Mouse (Mus musculus): ENCODE results near the gene Olfr196. TPM values are rescaled to one million over a fixed set of nuclear protein-coding genes. Genes with fewer than 3 reads are reported as not detected.
"Not testable (repeated sequence)": the region's sequence is repeated elsewhere in the genome, so short reads cannot be mapped to it uniquely, and the experiment has no call there.

Gene Olfr196
- not detected in 2 replicates for polyA plus RNA-seq (2015; fragmentation: Nextera tagmentation; extraction: Ambion mirVana)

GRCm38 (mm10) chr16:59170354-59170753 lies at the start of gene Olfr196:
Gene Olfr196 (minus strand): TSS chr16:59170454.
- no peaks in the 10 kb centered on the region for H3K27me3 ChIP-seq
- 78% methylated on average over 3 of the region's 3 CpGs for WGBS

GRCm38 (mm10) chr16:59219667-59220066 lies 49.4 kb upstream of the Olfr196 start, which contains the start of gene Olfr199:
Gene Olfr199 (minus strand): TSS chr16:59219767.
- H3K4me1 ChIP-seq; H3K27ac ChIP-seq (replicated peaks); ATAC-seq (replicated peaks); H3K36me3 ChIP-seq; H3K9me3 ChIP-seq; H3K4me3 ChIP-seq; H3K9ac ChIP-seq (replicated peaks); H3K27me3 ChIP-seq; H3K4me2 ChIP-seq (replicated peaks): not testable (repeated sequence)
- WGBS = 79% methylated on average over 1 of the region's 1 CpGs

More at GRCm38 (mm10) chr16:59170354-59170753, at the start of gene Olfr196:
- ATAC-seq (replicated peaks) = no peak
- Histone ChIP-seq H3K4me1 (no peaks in the 10 kb centered on the region), H3K9me3 (no peaks in the 10 kb centered on the region), H3K36me3 (no peaks in the 10 kb centered on the region), H3K27ac (replicated peaks) (no peak within 1 kb of the TSS), H3K9ac (replicated peaks) (no peak within 1 kb of the TSS), H3K4me3 (no peak within 1 kb of the TSS), H3K4me2 (replicated peaks) (no peak within 1 kb of the TSS)

GRCm38 (mm10) chr16:59217861-59218260 lies 47.6 kb upstream of the Olfr196 start:
- ATAC-seq (replicated peaks); H3K36me3 ChIP-seq; H3K27me3 ChIP-seq; H3K9ac ChIP-seq (replicated peaks); H3K27ac ChIP-seq (replicated peaks); H3K9me3 ChIP-seq; H3K4me3 ChIP-seq; H3K4me1 ChIP-seq; H3K4me2 ChIP-seq (replicated peaks): not testable (repeated sequence)
- 73% methylated on average over 3 of the region's 3 CpGs for WGBS

- not testable (repeated sequence) for H3K27me3 ChIP-seq; ATAC-seq (replicated peaks); H3K4me2 ChIP-seq (replicated peaks); H3K9me3 ChIP-seq; H3K36me3 ChIP-seq; H3K27ac ChIP-seq (replicated peaks); H3K4me3 ChIP-seq; H3K4me1 ChIP-seq; H3K9ac ChIP-seq (replicated peaks)
- WGBS = 74% methylated on average over 1 of the region's 1 CpGs
Measured at GRCm38 (mm10) chr16:59203433-59203832, 33.2 kb upstream of the Olfr196 start, which contains the start of gene Olfr198. Gene Olfr198 (minus strand): TSS chr16:59203533.

GRCm38 (mm10) chr16:59151996-59152395 lies 18.3 kb downstream of the Olfr196 start:
- H3K36me3 ChIP-seq = no peaks in the 10 kb centered on the region
- no peaks in the 10 kb centered on the region for H3K4me1 ChIP-seq
- H3K27ac ChIP-seq (replicated peaks) = no peak overlapping the region
- H3K9me3 ChIP-seq = no peaks in the 10 kb centered on the region
- H3K4me2 ChIP-seq (replicated peaks) = no peak overlapping the region
- no peak overlapping the region for H3K9ac ChIP-seq (replicated peaks)
- ATAC-seq (replicated peaks) = no peak
- H3K4me3 ChIP-seq = no peak overlapping the region
- no peaks in the 10 kb centered on the region for H3K27me3 ChIP-seq
- 83% methylated on average over 2 of the region's 2 CpGs for WGBS

- 96% methylated on average over 1 of the region's 1 CpGs for WGBS
- Histone ChIP-seq H3K4me2 (replicated peaks) (no peak within 1 kb of the TSS), H3K36me3 (no peaks in the 10 kb centered on the region), H3K9me3 (no peaks in the 10 kb centered on the region), H3K27me3 (no peaks in the 10 kb centered on the region), H3K9ac (replicated peaks) (no peak within 1 kb of the TSS), H3K27ac (replicated peaks) (no peak within 1 kb of the TSS), H3K4me3 (no peak within 1 kb of the TSS), H3K4me1 (no peaks in the 10 kb centered on the region)
- ATAC-seq (replicated peaks) = no peak
Measured at GRCm38 (mm10) chr16:59146746-59147145, 23.5 kb downstream of the Olfr196 start, which contains the start of gene Olfr195. Gene Olfr195 (plus strand): TSS chr16:59147046.

GRCm38 (mm10) chr16:59141105-59141504 lies 29.1 kb downstream of the Olfr196 start:
- no peaks in the 10 kb centered on the region for H3K4me1 ChIP-seq
- no peak overlapping the region for H3K4me3 ChIP-seq
- H3K9ac ChIP-seq (replicated peaks) = no peak overlapping the region
- H3K36me3 ChIP-seq = no peaks in the 10 kb centered on the region
- no peaks in the 10 kb centered on the region for H3K9me3 ChIP-seq
- no peaks in the 10 kb centered on the region for H3K27me3 ChIP-seq
- H3K27ac ChIP-seq (replicated peaks) = no peak overlapping the region
- H3K4me2 ChIP-seq (replicated peaks) = no peak overlapping the region
- no peak for ATAC-seq (replicated peaks)

- Histone ChIP-seq H3K9me3 (no peaks in the 10 kb centered on the region), H3K4me1 (no peaks in the 10 kb centered on the region), H3K9ac (replicated peaks) (no peak overlapping the region), H3K4me2 (replicated peaks) (no peak overlapping the region), H3K4me3 (no peak overlapping the region), H3K27ac (replicated peaks) (no peak overlapping the region), H3K36me3 (no peaks in the 10 kb centered on the region), H3K27me3 (no peaks in the 10 kb centered on the region)
- ATAC-seq (replicated peaks) = no peak
- WGBS = 87% methylated on average over 1 of the region's 1 CpGs
Measured at GRCm38 (mm10) chr16:59130740-59131139, 39.5 kb downstream of the Olfr196 start.

GRCm38 (mm10) chr16:59120969-59121368 lies 49.3 kb downstream of the Olfr196 start, which contains the start of gene Olfr194:
Gene Olfr194 (minus strand): TSS chr16:59121069.
- no peaks in the 10 kb centered on the region for H3K9me3 ChIP-seq
- H3K9ac ChIP-seq (replicated peaks) = no peak within 1 kb of the TSS
- H3K4me3 ChIP-seq = no peak within 1 kb of the TSS
- no peak within 1 kb of the TSS for H3K4me2 ChIP-seq (replicated peaks)
- no peak for ATAC-seq (replicated peaks)
- no peaks in the 10 kb centered on the region for H3K4me1 ChIP-seq
- H3K36me3 ChIP-seq = no peaks in the 10 kb centered on the region
- H3K27me3 ChIP-seq = no peaks in the 10 kb centered on the region
- H3K27ac ChIP-seq (replicated peaks) = no peak within 1 kb of the TSS

Other genes starting within 250 kb of the Olfr196 start
- gene Olfr181, start 241.7 kb downstream of the Olfr196 start, polyA plus RNA-seq (2015; fragmentation: Nextera tagmentation; extraction: Ambion mirVana) = not detected in 2 replicates
- gene Olfr180, start 241.1 kb downstream of the Olfr196 start, polyA plus RNA-seq (2015; fragmentation: Nextera tagmentation; extraction: Ambion mirVana) = not detected in 2 replicates
- gene Olfr183, start 175.1 kb downstream of the Olfr196 start, polyA plus RNA-seq (2015; fragmentation: Nextera tagmentation; extraction: Ambion mirVana) = not detected in 2 replicates
- gene Olfr186, start 140.2 kb downstream of the Olfr196 start, polyA plus RNA-seq (2015; fragmentation: Nextera tagmentation; extraction: Ambion mirVana) = not detected in 2 replicates
- not detected in 2 replicates for gene Olfr187, start 130.7 kb downstream of the Olfr196 start, polyA plus RNA-seq (2015; fragmentation: Nextera tagmentation; extraction: Ambion mirVana)
- not detected in 2 replicates for gene Olfr190, start 92.4 kb downstream of the Olfr196 start, polyA plus RNA-seq (2015; fragmentation: Nextera tagmentation; extraction: Ambion mirVana)
- gene Olfr191, start 80.6 kb downstream of the Olfr196 start, polyA plus RNA-seq (2015; fragmentation: Nextera tagmentation; extraction: Ambion mirVana) = not detected in 2 replicates
- gene Olfr193, start 58.6 kb downstream of the Olfr196 start, polyA plus RNA-seq (2015; fragmentation: Nextera tagmentation; extraction: Ambion mirVana) = not detected in 2 replicates
- not detected in 2 replicates for gene Olfr194, start 49.4 kb downstream of the Olfr196 start, polyA plus RNA-seq (2015; fragmentation: Nextera tagmentation; extraction: Ambion mirVana)
- not detected in 2 replicates for gene Olfr195, start 23.4 kb downstream of the Olfr196 start, polyA plus RNA-seq (2015; fragmentation: Nextera tagmentation; extraction: Ambion mirVana)
- not detected in 2 replicates for gene Olfr198, start 33.1 kb upstream of the Olfr196 start, polyA plus RNA-seq (2015; fragmentation: Nextera tagmentation; extraction: Ambion mirVana)
- not detected in 2 replicates for gene Olfr199, start 49.3 kb upstream of the Olfr196 start, polyA plus RNA-seq (2015; fragmentation: Nextera tagmentation; extraction: Ambion mirVana)
- not detected in 2 replicates for gene Olfr201, start 102.2 kb upstream of the Olfr196 start, polyA plus RNA-seq (2015; fragmentation: Nextera tagmentation; extraction: Ambion mirVana)
- not detected in 2 replicates for gene Olfr202, start 116.3 kb upstream of the Olfr196 start, polyA plus RNA-seq (2015; fragmentation: Nextera tagmentation; extraction: Ambion mirVana)
- gene Olfr203, start 128.4 kb upstream of the Olfr196 start, polyA plus RNA-seq (2015; fragmentation: Nextera tagmentation; extraction: Ambion mirVana) = not detected in 2 replicates
- gene Olfr204, start 147.8 kb upstream of the Olfr196 start, polyA plus RNA-seq (2015; fragmentation: Nextera tagmentation; extraction: Ambion mirVana) = not detected in 2 replicates
- not detected in 2 replicates for gene Olfr205, start 160.7 kb upstream of the Olfr196 start, polyA plus RNA-seq (2015; fragmentation: Nextera tagmentation; extraction: Ambion mirVana)
- gene Olfr206, start 178.8 kb upstream of the Olfr196 start, polyA plus RNA-seq (2015; fragmentation: Nextera tagmentation; extraction: Ambion mirVana) = not detected in 2 replicates
- not detected in 2 replicates for gene Olfr209, start 193.5 kb upstream of the Olfr196 start, polyA plus RNA-seq (2015; fragmentation: Nextera tagmentation; extraction: Ambion mirVana)
- gene Gabrr3, start 236.9 kb upstream of the Olfr196 start, polyA plus RNA-seq (2015; fragmentation: Nextera tagmentation; extraction: Ambion mirVana) = 0.06 TPM in 1 of 2 replicates, not detected in the other